In the genomic region with DNA sequence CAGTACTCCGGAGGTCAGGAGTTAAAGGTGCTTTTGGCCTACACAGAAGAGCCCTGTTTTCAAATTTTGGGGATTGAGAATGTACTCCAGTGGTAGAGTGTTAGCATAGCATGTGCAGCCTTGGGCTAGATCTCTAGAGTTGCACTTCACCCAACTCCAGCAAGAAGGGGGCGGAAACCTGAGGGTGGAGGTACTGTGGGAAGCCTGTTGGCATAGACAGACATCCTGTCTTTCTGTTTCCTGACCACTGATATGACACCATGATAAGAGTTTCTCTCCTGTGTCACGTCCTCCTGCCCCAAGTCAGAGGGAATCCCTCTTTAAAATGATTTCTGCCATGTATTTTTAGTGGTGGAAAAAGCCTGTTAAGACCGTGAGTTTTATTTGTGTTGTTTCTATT, we compare ENCODE assay signal across 13 mouse cellular contexts. TPM values are rescaled to one million over a fixed set of nuclear protein-coding genes. Genes with fewer than 3 reads are reported as not detected.
A peak's percentile ranks its signal among the peaks of the same experiment; 100 is the strongest.
DNase-seq lines count a peak whose midpoint lies in the region; ATAC-seq lines count a peak whose summit lies in the region.
"Had no signal": no experiment of that assay in that cellular context is flagged by ENCODE, and none has a peak within 500 bp of the region (broad histone marks: within the 10 kb centered on the region; RNA-seq: fewer than 3 reads in every experiment).

No protein-coding gene starts in this region.

- H3K9me3 ChIP-seq in kidney, embryonic 15.5 days (replicated peaks), result no peaks in the 10 kb centered on the region
- H3K9me3 ChIP-seq in forebrain, embryonic 11.5 days (ENCODE audit: control insufficient read depth, low read length), result no peaks in the 10 kb centered on the region
- no peaks in the 10 kb centered on the region for H3K9me3 ChIP-seq in forebrain, embryonic 10.5 days
- H3K9me3 ChIP-seq: embryonic facial prominence, embryonic 15.5 days; neural tube, embryonic 13.5 days had no signal

- WGBS in kidney, embryonic 15.5 days, result 78% methylated on average over 4 of the region's 4 CpGs
- WGBS in forebrain, embryonic 11.5 days, result 91% methylated on average over 4 of the region's 4 CpGs
- WGBS in forebrain, embryonic 10.5 days, result 84% methylated on average over 4 of the region's 4 CpGs

- no peaks in the 10 kb centered on the region for H3K27me3 ChIP-seq in kidney, embryonic 15.5 days
- H3K27me3 ChIP-seq in forebrain, embryonic 11.5 days (ENCODE audit: control insufficient read depth, insufficient read depth, low read length), result no peaks in the 10 kb centered on the region
- H3K27me3 ChIP-seq in forebrain, embryonic 10.5 days (ENCODE audit: poor library complexity, severe bottlenecking), result no peaks in the 10 kb centered on the region
- H3K27me3 ChIP-seq: embryonic facial prominence, embryonic 15.5 days; neural tube, embryonic 13.5 days had no signal

- no peak overlapping the region for H3K27ac ChIP-seq in kidney, embryonic 15.5 days
- no peak overlapping the region for H3K27ac ChIP-seq in forebrain, embryonic 11.5 days (ENCODE audit: low read depth, low read length)
- H3K27ac ChIP-seq in forebrain, embryonic 10.5 days, result no peak overlapping the region
- H3K27ac ChIP-seq: embryonic facial prominence, embryonic 15.5 days; liver, embryonic 14.5 days; neural tube, embryonic 13.5 days had no signal

- H3K4me2 ChIP-seq in kidney, embryonic 15.5 days, result no peak overlapping the region
- no peak overlapping the region for H3K4me2 ChIP-seq in forebrain, embryonic 11.5 days (ENCODE audit: low read depth, low read length, severe bottlenecking)
- H3K4me2 ChIP-seq: embryonic facial prominence, embryonic 15.5 days; neural tube, embryonic 13.5 days had no signal

- no peaks in the 10 kb centered on the region for H3K36me3 ChIP-seq in kidney, embryonic 15.5 days
- H3K36me3 ChIP-seq in forebrain, embryonic 11.5 days (ENCODE audit: control insufficient read depth, insufficient read depth, low read length), result no peaks in the 10 kb centered on the region
- no peaks in the 10 kb centered on the region for H3K36me3 ChIP-seq in forebrain, embryonic 10.5 days (replicated peaks)
- H3K36me3 ChIP-seq: embryonic facial prominence, embryonic 15.5 days; neural tube, embryonic 13.5 days had no signal

- no peak overlapping the region for H3K9ac ChIP-seq in kidney, embryonic 15.5 days
- no peak overlapping the region for H3K9ac ChIP-seq in forebrain, embryonic 11.5 days (ENCODE audit: low read length)
- H3K9ac ChIP-seq: embryonic facial prominence, embryonic 15.5 days; liver, embryonic 14.5 days; neural tube, embryonic 13.5 days had no signal

- 0 out of 2 replicates have a peak, but pooled peaks cover 8% of the 10 kb centered on the region for H3K4me1 ChIP-seq in kidney, embryonic 15.5 days
- H3K4me1 ChIP-seq in forebrain, embryonic 11.5 days (replicated peaks; ENCODE audit: control insufficient read depth, insufficient read depth, low read length), result no peaks in the 10 kb centered on the region
- no peaks in the 10 kb centered on the region for H3K4me1 ChIP-seq in forebrain, embryonic 10.5 days
- H3K4me1 ChIP-seq: embryonic facial prominence, embryonic 15.5 days; neural tube, embryonic 13.5 days had no signal

- ATAC-seq in kidney, embryonic 15.5 days (replicated peaks; ENCODE audit: low FRiP score), result 0 out of 2 replicates have a peak, but pooled peaks have one; percentile 12
- peak; percentile 87 for ATAC-seq in megakaryocyte progenitor cell, adult 5-6 weeks (replicated peaks; ENCODE audit: poor library complexity)
- ATAC-seq in forebrain, embryonic 11.5 days (replicated peaks; ENCODE audit: low FRiP score), result no peak

- H3K4me3 ChIP-seq in kidney, embryonic 15.5 days (replicated peaks), result no peak overlapping the region
- no peak overlapping the region for H3K4me3 ChIP-seq in forebrain, embryonic 11.5 days (ENCODE audit: low read depth, low read length)
- no peak overlapping the region for H3K4me3 ChIP-seq in forebrain, embryonic 10.5 days
- H3K4me3 ChIP-seq: embryonic facial prominence, embryonic 15.5 days; neural tube, embryonic 13.5 days had no signal

- peak; percentile 10 for DNase-seq in adrenal gland, adult 2 months
- DNase-seq in adrenal gland, postnatal 14 days, result no peak
- DNase-seq in CD8-positive naive resting alpha-beta T cell, adult 2 months (ENCODE audit: low read depth in 2 of 2, low spot score in 2 of 2), result peak; percentile 23 to 46
- no peak for DNase-seq in layer of hippocampus, adult 9-11 months
- DNase-seq in forebrain, embryonic 11.5 days (ENCODE audit: low spot score), result no peak
- no peak for DNase-seq in forebrain, embryonic 10.5 days (ENCODE audit: extremely low spot score, low spot score)
- DNase-seq: gastrocnemius, postnatal 36 days; spleen, adult 18-20 months had no signal

RNA-seq across cellular contexts. Expression of gene Fbxw7, which starts 33.7 kb away (rescaled TPM):
- total RNA-seq in adrenal gland, adult 2 months (2021), result 10 to 100 TPM; 16.6 to 17.0 TPM
- polyA plus RNA-seq in adrenal gland, adult 2 months (2012; rRNA removed), result 2.3 and 2.7 TPM in 2 replicates
- total RNA-seq in adrenal gland, postnatal 14 days (2021), result 15.8 and 18.5 TPM in 2 replicates
- 9.0 and 9.3 TPM in 2 replicates for polyA plus RNA-seq in kidney, embryonic 15.5 days (2015; fragmentation: Nextera tagmentation; extraction: Ambion mirVana)
- 7.5 and 8.4 TPM in 2 replicates for total RNA-seq in megakaryocyte progenitor cell, adult 5-6 weeks (2015)
- total RNA-seq in megakaryocyte progenitor cell, adult 5-6 weeks (2017), result 10.0 and 18.5 TPM in 2 replicates
- polyA plus RNA-seq in forebrain, embryonic 11.5 days (2014; fragmentation: Nextera tagmentation; extraction: Ambion mirVana), result 19.5 and 20.5 TPM in 2 replicates
- polyA plus RNA-seq in forebrain, embryonic 10.5 days (2016; fragmentation: Nextera tagmentation; extraction: Ambion mirVana), result 11.7 and 11.9 TPM in 2 replicates

Comparison
In these comparisons a context has a peak if more than half of its experiments do, and no peak if none do; other contexts are left out.
1. DNase-seq: peak in adrenal gland, adult 2 months (single experiment) and CD8-positive naive resting alpha-beta T cell, adult 2 months (2 of 2); none in adrenal gland, postnatal 14 days (single experiment), layer of hippocampus, adult 9-11 months (single experiment), forebrain, embryonic 11.5 days (single experiment) and forebrain, embryonic 10.5 days (single experiment).